Mouse (Mus musculus) midbrain, embryonic 12.5 days (tissue): ENCODE measurements around the gene Fbxl7. TPM values are rescaled to one million over a fixed set of nuclear protein-coding genes. Genes with fewer than 3 reads are reported as not detected.

Experiments
- ATAC-seq: fragments of 200-750 bp; cut with Nextera tagmentation; 2 replicates; pipeline ENCODE4 v1.8.0; 2017; ENCODE audit warnings: low read depth, moderate TSS enrichment, moderate library complexity; ENCODE audit not compliant: low FRiP score
- H3K27ac ChIP-seq: fragments of 300-500 bp; sonication (generic); replicated peaks from 2 replicates; pipeline ENCODE4 v1.5.1; 2016; ENCODE audit warnings: mild to moderate bottlenecking
- H3K27me3 ChIP-seq: fragments of 300-500 bp; sonication (generic); 2 replicates; pipeline ENCODE4 v1.6.1; 2016; ENCODE audit warnings: mild to moderate bottlenecking
- H3K36me3 ChIP-seq: fragments of 300-500 bp; sonication (generic); 2 replicates; pipeline ENCODE4 v1.6.1; 2016
- H3K4me1 ChIP-seq: fragments of 300-500 bp; sonication (generic); 2 replicates; pipeline ENCODE4 v1.6.1; 2016
- H3K4me2 ChIP-seq: fragments of 300-500 bp; sonication (generic); replicated peaks from 2 replicates; pipeline ENCODE4 v1.6.1; 2016; ENCODE audit warnings: mild to moderate bottlenecking, moderate library complexity
- H3K4me3 ChIP-seq: fragments of 300-500 bp; sonication (generic); 2 replicates; pipeline ENCODE4 v1.5.1; 2016; ENCODE audit warnings: mild to moderate bottlenecking
- H3K9ac ChIP-seq: fragments of 300-500 bp; sonication (generic); replicated peaks from 2 replicates; pipeline ENCODE4 v1.6.1; 2016; ENCODE audit warnings: mild to moderate bottlenecking, moderate library complexity
- H3K9me3 ChIP-seq: fragments of 300-500 bp; sonication (generic); 2 replicates; pipeline ENCODE4 v1.6.1; 2016; ENCODE audit warnings: mild to moderate bottlenecking
- WGBS: fragments of 180-500 bp; shearing (Covaris S2); methylation state at CpG from one replicate; pipeline ENCODE4 v1.1.7; 2016; 5-methylcytosine and 5-hydroxymethylcytosine counted together
- polyA plus RNA-seq: library from polyadenylated mRNA; unstranded; fragments of >200 nt; fragmentation: Nextera tagmentation; extraction: Ambion mirVana; gene quantifications from 2 replicates; pipeline ENCODE4 v1.2.1, GENCODE M21; 2016

Fbxl7 gene
- polyA plus RNA-seq, 1 experiment from 2014 or later, result 27.2 TPM

GRCm38 (mm10) chr15:26872234-26872633 lies 23.1 kb downstream of the Fbxl7 start:
- H3K27me3 ChIP-seq, result peaks cover 3% of the 10 kb centered on the region; the same call in 1 of the 2 replicates
- 36% methylated on average over 1 of the region's 1 CpGs for WGBS
- H3K9ac ChIP-seq, result no peak overlapping the region
- H3K27ac ChIP-seq, result no peak overlapping the region
- H3K4me1 ChIP-seq, result peaks cover 24% of the 10 kb centered on the region
- H3K36me3 ChIP-seq, result no peaks in the 10 kb centered on the region
- H3K4me2 ChIP-seq, result no peak overlapping the region
- H3K4me3 ChIP-seq, result no peak overlapping the region
- H3K9me3 ChIP-seq, result no peaks in the 10 kb centered on the region
- ATAC-seq, result peak; percentile 50; the same call in 1 of the 2 replicates

DNA sequence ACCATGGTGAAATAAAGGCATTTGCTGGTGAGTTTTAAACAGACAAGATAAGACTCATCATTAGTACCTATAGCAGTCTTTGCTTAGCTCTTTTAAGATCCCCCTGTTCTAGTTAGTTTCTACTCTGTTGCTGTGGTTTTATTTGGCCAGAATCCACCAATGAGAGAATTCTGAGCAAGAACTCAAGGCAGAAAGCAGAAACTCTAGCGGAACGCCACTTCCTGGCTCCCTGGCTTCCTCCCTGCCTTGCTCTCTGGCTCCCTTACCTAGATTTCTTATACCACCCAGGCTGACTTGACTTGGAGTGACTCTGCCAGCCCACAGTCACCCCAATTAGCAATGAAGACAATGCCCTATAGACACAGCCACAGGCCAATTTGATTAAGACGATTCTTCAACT lies 26.2 kb downstream of the Fbxl7 start:
- no peak for ATAC-seq
- no peak overlapping the region for H3K9ac ChIP-seq

DNA sequence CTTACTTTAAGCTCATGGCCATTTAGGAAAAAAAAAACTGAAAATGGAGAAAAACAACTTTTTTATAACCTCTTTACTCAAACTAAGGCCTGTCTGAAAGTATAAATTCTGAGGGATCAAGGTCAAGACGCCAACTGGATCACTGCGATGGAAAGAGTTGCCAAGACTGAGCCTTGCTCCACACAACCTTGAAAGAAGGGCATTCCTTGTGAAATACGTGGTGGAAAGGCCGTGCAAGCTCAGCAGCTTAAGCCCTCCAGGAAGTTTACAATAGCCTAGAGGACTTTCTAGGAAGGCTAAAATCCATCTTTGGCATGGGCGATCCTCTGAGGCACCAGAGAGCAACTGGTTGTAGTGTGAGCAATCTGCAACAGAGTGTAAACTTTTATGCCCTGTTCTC lies 27.9 kb downstream of the Fbxl7 start:
- Histone ChIP-seq H3K36me3 (no peaks in the 10 kb centered on the region), H3K27ac (no peak overlapping the region), H3K4me1 (0 out of 2 replicates have a peak, but pooled peaks cover 3% of the 10 kb centered on the region), H3K4me2 (no peak overlapping the region), H3K27me3 (no peaks in the 10 kb centered on the region), H3K9ac (no peak overlapping the region), H3K4me3 (no peak overlapping the region), H3K9me3 (no peaks in the 10 kb centered on the region)
- ATAC-seq, result no peak
- 79% methylated on average over 5 of the region's 5 CpGs for WGBS

More for the DNA sequence above, 26.2 kb downstream of the Fbxl7 start:
- peaks cover 15% of the 10 kb centered on the region; the same call in 1 of the 2 replicates for H3K4me1 ChIP-seq
- no peaks in the 10 kb centered on the region for H3K36me3 ChIP-seq
- no peak overlapping the region for H3K27ac ChIP-seq
- H3K27me3 ChIP-seq, result no peaks in the 10 kb centered on the region
- H3K9me3 ChIP-seq, result no peaks in the 10 kb centered on the region
- no peak overlapping the region for H3K4me2 ChIP-seq
- 88% methylated on average over 3 of the region's 3 CpGs for WGBS
- no peak overlapping the region for H3K4me3 ChIP-seq

DNA sequence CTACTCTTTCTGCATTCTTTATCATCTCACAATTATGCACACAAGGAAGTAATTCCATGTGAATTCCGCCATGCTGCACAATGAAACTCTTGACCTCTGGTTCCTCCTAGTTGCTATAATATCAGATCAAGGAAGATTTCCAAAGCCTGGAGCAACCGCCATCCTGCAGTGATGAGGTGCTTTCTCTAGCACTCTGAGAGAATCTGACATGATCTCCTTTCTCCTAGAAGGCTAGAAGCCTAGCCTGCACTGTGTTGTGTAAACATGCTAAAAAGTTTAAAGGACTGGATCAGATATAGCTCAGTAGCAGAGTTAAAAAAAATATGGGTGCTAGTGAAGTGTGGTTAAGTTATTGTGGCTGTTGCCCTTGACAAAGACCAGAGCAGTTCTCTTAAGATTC lies 33.2 kb downstream of the Fbxl7 start:
- ATAC-seq, result no peak
- Histone ChIP-seq H3K9me3 (no peaks in the 10 kb centered on the region), H3K4me1 (no peaks in the 10 kb centered on the region), H3K27ac (no peak overlapping the region), H3K4me3 (no peak overlapping the region), H3K36me3 (no peaks in the 10 kb centered on the region), H3K27me3 (no peaks in the 10 kb centered on the region), H3K4me2 (no peak overlapping the region), H3K9ac (no peak overlapping the region)
- 75% methylated on average over 2 of the region's 2 CpGs for WGBS

DNA sequence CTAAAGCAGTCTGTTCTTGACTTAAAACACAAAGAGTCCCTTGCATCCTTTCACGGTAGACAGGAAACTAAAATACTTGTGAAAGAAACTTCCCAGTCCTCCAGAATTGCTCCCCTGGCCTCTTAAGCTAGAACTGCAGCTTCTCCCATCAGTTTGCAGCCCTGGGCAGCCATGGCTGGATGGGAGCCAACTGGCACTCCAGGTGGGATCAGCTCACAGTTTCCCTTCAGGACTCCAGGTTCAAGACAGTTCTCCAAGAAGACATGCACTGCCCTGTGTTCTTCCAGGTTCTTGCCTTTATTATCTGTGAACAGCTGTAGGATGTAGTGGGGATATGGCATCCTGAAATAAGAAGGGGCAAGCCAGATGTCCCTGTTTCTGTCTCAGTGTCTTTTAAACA lies 45.8 kb downstream of the Fbxl7 start:
- H3K4me2 ChIP-seq, result no peak overlapping the region
- no peak overlapping the region for H3K4me3 ChIP-seq
- H3K9ac ChIP-seq, result no peak overlapping the region
- H3K9me3 ChIP-seq, result no peaks in the 10 kb centered on the region
- 74% methylated on average over 1 of the region's 1 CpGs for WGBS
- H3K27ac ChIP-seq, result no peak overlapping the region
- H3K27me3 ChIP-seq, result no peaks in the 10 kb centered on the region
- H3K36me3 ChIP-seq, result no peaks in the 10 kb centered on the region
- peaks cover 9% of the 10 kb centered on the region; the same call in 1 of the 2 replicates for H3K4me1 ChIP-seq
- ATAC-seq, result no peak

DNA sequence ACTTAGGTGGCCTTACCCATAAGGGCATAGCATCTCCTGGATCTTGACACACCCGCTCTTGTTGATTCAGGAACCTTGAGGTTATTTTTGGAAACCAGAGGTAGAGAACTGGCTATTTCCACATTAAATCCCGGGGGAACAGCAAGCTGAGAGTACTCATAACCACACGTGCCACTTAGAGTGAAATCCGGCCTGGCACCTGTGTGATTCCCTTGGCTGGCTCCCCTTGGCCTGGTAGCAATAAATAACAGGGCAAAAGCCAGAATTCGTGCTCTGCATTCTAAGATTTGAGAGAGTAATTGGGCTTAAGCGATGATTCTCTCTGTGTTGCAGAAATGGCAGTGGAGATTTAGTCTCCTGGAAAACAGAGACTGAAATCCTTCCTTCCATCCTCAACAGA lies 53.2 kb downstream of the Fbxl7 start:
- Histone ChIP-seq H3K4me2 (no peak overlapping the region), H3K36me3 (no peaks in the 10 kb centered on the region), H3K9me3 (no peaks in the 10 kb centered on the region), H3K4me3 (no peak overlapping the region), H3K27me3 (no peaks in the 10 kb centered on the region), H3K27ac (no peak overlapping the region), H3K4me1 (peaks cover 9% of the 10 kb centered on the region; the same call in 1 of the 2 replicates), H3K9ac (no peak overlapping the region)
- no peak for ATAC-seq
- WGBS, result 86% methylated on average over 6 of the region's 6 CpGs

DNA sequence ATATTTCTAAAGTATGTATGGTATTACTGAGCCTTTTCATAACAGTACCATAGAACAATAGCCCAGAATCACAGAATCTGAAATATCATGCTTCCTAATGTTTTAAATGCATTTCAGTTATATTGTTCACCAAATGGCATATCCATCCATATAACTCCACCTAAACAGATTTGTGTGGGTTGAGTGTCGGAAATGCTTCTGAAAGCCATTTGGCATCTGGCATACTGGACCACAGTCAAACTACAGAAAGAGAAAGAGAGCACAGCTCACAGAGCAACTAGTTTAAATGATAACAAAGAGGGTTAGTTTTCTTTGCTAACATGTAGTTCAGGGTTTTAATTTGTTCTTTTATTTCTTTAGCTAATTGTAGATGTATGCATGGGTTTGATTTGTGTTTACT lies 57.0 kb downstream of the Fbxl7 start:
- H3K4me2 ChIP-seq, result no peak overlapping the region
- 94% methylated on average over 1 of the region's 1 CpGs for WGBS
- no peak overlapping the region for H3K4me3 ChIP-seq
- no peak overlapping the region for H3K9ac ChIP-seq
- H3K4me1 ChIP-seq, result no peaks in the 10 kb centered on the region
- H3K27ac ChIP-seq, result no peak overlapping the region
- ATAC-seq, result no peak
- H3K9me3 ChIP-seq, result no peaks in the 10 kb centered on the region
- H3K27me3 ChIP-seq, result no peaks in the 10 kb centered on the region
- H3K36me3 ChIP-seq, result no peaks in the 10 kb centered on the region

DNA sequence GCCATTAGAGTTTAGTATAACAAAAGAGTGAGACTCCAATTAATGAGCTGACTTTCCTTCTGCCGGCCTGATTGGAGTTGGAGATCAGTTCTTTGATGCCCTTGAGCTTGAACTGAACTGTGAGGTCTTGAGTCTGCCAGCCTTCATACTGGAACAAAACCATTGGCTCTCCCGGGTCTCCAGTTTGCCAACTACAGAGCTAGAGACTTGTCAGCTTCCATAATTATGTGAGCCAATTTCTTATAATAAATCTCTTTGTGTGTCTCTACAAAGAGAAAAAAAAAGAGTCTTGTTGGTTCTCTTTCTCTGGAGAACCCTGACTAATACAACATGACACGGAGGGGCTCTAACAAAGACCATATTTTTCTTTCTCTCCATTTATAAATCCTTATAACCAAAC lies 58.2 kb downstream of the Fbxl7 start:
- Histone ChIP-seq H3K4me2 (no peak overlapping the region), H3K4me1 (no peaks in the 10 kb centered on the region), H3K27me3 (no peaks in the 10 kb centered on the region), H3K9me3 (no peaks in the 10 kb centered on the region), H3K9ac (no peak overlapping the region), H3K27ac (no peak overlapping the region), H3K4me3 (no peak overlapping the region), H3K36me3 (no peaks in the 10 kb centered on the region)
- WGBS, result 69% methylated on average over 3 of the region's 3 CpGs
- ATAC-seq, result no peak

DNA sequence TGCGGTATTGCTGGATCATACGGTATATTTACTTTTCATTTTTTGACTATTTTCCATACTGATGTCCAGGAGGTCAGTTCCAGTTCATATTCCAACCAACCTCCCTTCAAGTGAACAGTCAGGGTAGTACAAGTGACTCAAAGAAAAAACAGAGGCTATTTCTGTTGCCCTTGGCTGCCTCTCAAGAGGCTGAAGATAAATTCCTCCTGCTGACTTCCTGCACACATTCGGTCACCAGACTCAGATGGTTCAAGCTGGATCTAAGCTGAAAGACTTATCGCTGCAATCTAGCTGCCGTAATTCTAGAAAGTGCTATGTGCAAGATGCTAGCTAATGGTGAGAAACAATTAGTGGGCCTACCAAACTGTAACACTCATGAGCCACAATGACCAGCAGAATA lies 61.0 kb downstream of the Fbxl7 start:
- no peaks in the 10 kb centered on the region for H3K27me3 ChIP-seq

DNA sequence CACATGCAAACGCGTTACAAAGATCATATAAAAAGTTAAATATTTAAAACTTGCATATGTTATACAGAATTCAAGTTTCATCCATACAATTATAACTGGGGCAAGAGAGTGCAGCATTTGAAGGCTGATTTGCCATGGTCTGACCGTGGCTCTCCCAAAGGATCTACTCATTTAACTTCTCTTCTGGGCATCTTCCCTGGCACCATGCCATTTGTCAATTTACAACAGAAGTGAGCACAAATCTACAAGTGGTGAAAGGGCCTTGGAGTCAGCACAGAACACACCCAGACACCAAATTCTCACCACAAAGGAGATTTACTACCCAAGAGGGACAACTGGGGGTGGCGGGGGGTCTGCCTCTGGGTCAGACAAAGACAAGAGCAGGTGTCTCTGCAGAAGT lies 64.2 kb downstream of the Fbxl7 start:
- no peaks in the 10 kb centered on the region for H3K27me3 ChIP-seq
- H3K9me3 ChIP-seq, result no peaks in the 10 kb centered on the region
- H3K4me1 ChIP-seq, result no peaks in the 10 kb centered on the region
- no peak overlapping the region for H3K4me3 ChIP-seq
- H3K9ac ChIP-seq, result no peak overlapping the region
- no peaks in the 10 kb centered on the region for H3K36me3 ChIP-seq
- H3K4me2 ChIP-seq, result no peak overlapping the region
- no peak for ATAC-seq
- WGBS, result 92% methylated on average over 4 of the region's 4 CpGs
- H3K27ac ChIP-seq, result no peak overlapping the region

More for the DNA sequence above, 61.0 kb downstream of the Fbxl7 start:
- no peaks in the 10 kb centered on the region for H3K4me1 ChIP-seq
- no peak for ATAC-seq
- no peak overlapping the region for H3K4me3 ChIP-seq
- no peak overlapping the region for H3K27ac ChIP-seq
- no peak overlapping the region for H3K4me2 ChIP-seq
- no peaks in the 10 kb centered on the region for H3K36me3 ChIP-seq
- 83% methylated on average over 5 of the region's 5 CpGs for WGBS
- no peaks in the 10 kb centered on the region for H3K9me3 ChIP-seq
- H3K9ac ChIP-seq, result no peak overlapping the region

GRCm38 (mm10) chr15:26816931-26817330 lies 78.4 kb downstream of the Fbxl7 start:
- no peaks in the 10 kb centered on the region for H3K27me3 ChIP-seq
- 90% methylated on average over 1 of the region's 1 CpGs for WGBS
- no peaks in the 10 kb centered on the region for H3K4me1 ChIP-seq
- H3K9ac ChIP-seq, result no peak overlapping the region
- no peak overlapping the region for H3K4me3 ChIP-seq
- ATAC-seq, result no peak
- H3K36me3 ChIP-seq, result no peaks in the 10 kb centered on the region
- no peak overlapping the region for H3K4me2 ChIP-seq
- no peak overlapping the region for H3K27ac ChIP-seq
- no peaks in the 10 kb centered on the region for H3K9me3 ChIP-seq

DNA sequence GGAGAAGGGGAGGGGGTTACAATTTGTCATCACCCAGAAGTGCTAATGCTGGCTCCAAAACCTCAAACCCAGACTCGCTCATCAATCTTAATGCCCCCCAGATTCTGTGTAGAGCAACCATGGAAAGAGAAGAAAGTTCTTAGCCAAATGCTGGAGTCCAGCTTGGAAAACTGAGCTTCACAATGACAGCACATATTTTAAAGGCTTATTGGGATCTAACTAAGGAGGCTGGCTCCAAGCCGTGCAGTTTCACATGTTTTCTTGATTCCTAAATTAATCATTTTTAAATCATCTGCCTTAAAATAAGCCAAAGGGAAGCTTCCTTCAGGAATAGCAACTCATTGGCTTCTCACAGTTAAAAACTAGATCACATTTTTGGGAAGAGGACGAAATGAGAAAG lies 82.5 kb downstream of the Fbxl7 start:
- H3K27ac ChIP-seq, result no peak overlapping the region
- H3K4me3 ChIP-seq, result no peak overlapping the region
- no peak overlapping the region for H3K9ac ChIP-seq
- no peak for ATAC-seq
- WGBS, result 87% methylated on average over 3 of the region's 3 CpGs
- H3K4me2 ChIP-seq, result no peak overlapping the region
- H3K9me3 ChIP-seq, result no peaks in the 10 kb centered on the region
- H3K27me3 ChIP-seq, result no peaks in the 10 kb centered on the region
- H3K36me3 ChIP-seq, result no peaks in the 10 kb centered on the region
- H3K4me1 ChIP-seq, result no peaks in the 10 kb centered on the region

DNA sequence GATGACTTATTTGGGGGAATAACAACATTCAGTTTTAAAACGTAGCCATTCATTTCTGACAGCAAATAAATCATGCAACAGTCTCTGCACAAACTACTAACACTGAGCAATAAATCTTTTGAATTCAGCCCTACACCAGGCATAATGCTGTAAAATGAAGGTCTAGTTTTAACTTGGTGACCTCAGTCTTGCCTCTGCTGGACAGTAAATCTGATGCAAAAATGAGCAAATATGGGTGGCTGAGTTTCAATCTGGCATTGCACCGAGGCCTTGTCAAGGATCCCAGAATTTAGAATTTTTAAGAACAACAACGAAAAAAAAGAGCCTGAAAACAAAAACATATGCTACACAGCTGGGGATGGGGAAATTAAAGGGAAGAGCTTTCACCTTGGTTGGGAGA lies 85.8 kb downstream of the Fbxl7 start:
- Histone ChIP-seq H3K4me3 (no peak overlapping the region), H3K4me1 (no peaks in the 10 kb centered on the region), H3K9me3 (no peaks in the 10 kb centered on the region), H3K4me2 (no peak overlapping the region), H3K27me3 (no peaks in the 10 kb centered on the region), H3K27ac (no peak overlapping the region), H3K9ac (no peak overlapping the region), H3K36me3 (no peaks in the 10 kb centered on the region)
- ATAC-seq, result no peak
- 87% methylated on average over 3 of the region's 3 CpGs for WGBS
